Mouse (Mus musculus) liver, embryonic 14.5 days (tissue): Measurements from ENCODE around the gene Spem1. TPM values are rescaled to one million over a fixed set of nuclear protein-coding genes. Genes with fewer than 3 reads are reported as not detected.

Experiments used
- ATAC-seq: fragments of 200-750 bp; cut with Nextera tagmentation; 2 replicates; pipeline ENCODE4 v1.8.0; 2017; ENCODE audit warnings: moderate number of reproducible peaks, mild to moderate bottlenecking, moderate library complexity; ENCODE audit not compliant: insufficient read depth
- DNase-seq, 3 experiments: peaks; one replicate each; pipeline ENCODE4 v3.0.0-alpha.2; 2012 to 2013; ENCODE audit warnings: low read depth in 3 of 3, low spot score in 3 of 3
- H3K27ac ChIP-seq: fragments of 300-500 bp; sonication (generic); 2 replicates; pipeline ENCODE4 v1.5.1; 2014; ENCODE audit warnings: moderate library complexity, mild to moderate bottlenecking, control low read depth, inconsistent platforms
- H3K27me3 ChIP-seq: fragments of 300-500 bp; sonication (generic); 2 replicates; pipeline ENCODE4 v1.6.1; 2014; ENCODE audit warnings: mild to moderate bottlenecking, low read length, moderate library complexity; ENCODE audit not compliant: control insufficient read depth, insufficient read depth
- H3K36me3 ChIP-seq: fragments of 300-500 bp; sonication (generic); replicated peaks from 2 replicates; pipeline ENCODE4 v1.6.1; 2014; ENCODE audit warnings: low read depth; ENCODE audit not compliant: control insufficient read depth, insufficient read depth
- H3K4me1 ChIP-seq, 2 experiments: fragments of 200-500 bp in 1 of 2; fragments of 300-500 bp in 1 of 2; sonication (generic) in 1 of 2; replicated peaks; 2 replicates each; pipeline ENCODE4 v1.6.1; 2012 to 2014; ENCODE audit warnings: antibody characterized with exemption in 1 of 2, inconsistent platforms in 1 of 2, low read length in 1 of 2; ENCODE audit not compliant: control insufficient read depth in 2 of 2, insufficient read depth in 2 of 2
- H3K4me2 ChIP-seq: fragments of 300-500 bp; sonication (generic); 2 replicates; pipeline ENCODE4 v1.6.1; 2014; ENCODE audit warnings: low read depth, mild to moderate bottlenecking, control low read depth, moderate library complexity
- H3K4me3 ChIP-seq, 2 experiments: fragments of 200-500 bp in 1 of 2; fragments of 300-500 bp in 1 of 2; sonication (generic) in 1 of 2; 2 replicates each; pipeline ENCODE4 v1.5.1; 2012 to 2014; ENCODE audit warnings: low read depth in 2 of 2, low read length in 2 of 2, mild to moderate bottlenecking in 2 of 2, control low read depth in 1 of 2, inconsistent platforms in 1 of 2, moderate library complexity in 1 of 2; ENCODE audit not compliant: insufficient read depth in 1 of 2
- H3K9ac ChIP-seq: fragments of 300-500 bp; sonication (generic); replicated peaks from 2 replicates; pipeline ENCODE4 v1.6.1; 2014; ENCODE audit warnings: mild to moderate bottlenecking, control low read depth, moderate library complexity
- H3K9me3 ChIP-seq: fragments of 300-500 bp; sonication (generic); 2 replicates; pipeline ENCODE4 v1.6.1; 2016; ENCODE audit warnings: low read length, mixed read lengths; ENCODE audit not compliant: control insufficient read depth
- CTCF ChIP-seq: IDR thresholded peaks from 2 replicates; pipeline ENCODE4 v1.5.1; 2016; ENCODE audit warnings: antibody characterized with exemption, low read depth, control low read depth
- EP300 ChIP-seq: IDR thresholded peaks from 2 replicates; pipeline ENCODE4 v1.6.1; 2016; ENCODE audit warnings: antibody characterized with exemption, low read depth
- WGBS: fragments of 180-500 bp; shearing (Covaris S2); extraction: QIAGEN DNeasy Blood & Tissue Kit; methylation state at CpG from one replicate; pipeline ENCODE4 v1.1.7; 2014; ENCODE audit not compliant: insufficient replicate concordance; 5-methylcytosine and 5-hydroxymethylcytosine counted together
- polyA plus RNA-seq, 2 experiments: library from polyadenylated mRNA; depleted of rRNA in 1 of 2; stranded (reverse) in 1 of 2; unstranded in 1 of 2; fragments of >200 nt; fragmentation: Nextera tagmentation in 1 of 2; extraction: Ambion mirVana in 1 of 2; gene quantifications; 2 replicates each; pipeline versions ENCODE4 v1.2.1 to v1.2.3; 2012 to 2014

Spem1 gene
- polyA plus RNA-seq, 2 experiments, result not detected

DNA sequence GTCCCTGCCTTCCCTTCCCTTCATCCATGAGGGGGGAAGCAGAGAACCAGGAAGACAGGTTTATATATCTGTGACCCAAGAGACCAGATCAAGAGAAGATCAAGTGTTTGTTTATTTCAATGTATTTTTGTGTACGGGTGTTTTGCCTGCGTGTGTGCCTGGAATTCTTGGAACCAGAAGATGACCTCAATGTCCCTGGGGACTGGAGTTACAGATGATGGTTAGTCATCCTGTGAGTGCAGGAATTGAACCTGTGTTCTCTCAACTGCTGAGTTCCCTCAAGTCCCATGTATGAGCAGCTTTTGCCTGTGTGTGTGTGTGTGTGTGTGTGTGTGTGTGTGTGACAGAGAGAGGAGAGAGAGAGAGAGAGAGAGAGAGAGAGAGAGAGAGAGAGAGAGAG, 14.3 kb downstream of the Spem1 start:
- TF ChIP-seq CTCF (no peak), EP300 (no peak)
- no peak overlapping the region for H3K27ac ChIP-seq
- ATAC-seq (no peak), DNase-seq (no peak)
- H3K27me3 ChIP-seq, result peaks cover 41% of the 10 kb centered on the region
- no peaks in the 10 kb centered on the region; a peak in 2 of 4 replicates for H3K4me1 ChIP-seq
- H3K9ac ChIP-seq, result no peak overlapping the region
- H3K36me3 ChIP-seq, result no peaks in the 10 kb centered on the region
- H3K4me2 ChIP-seq, result no peak overlapping the region
- H3K4me3 ChIP-seq, result no peak overlapping the region
- H3K9me3 ChIP-seq, result no peaks in the 10 kb centered on the region; the same call in 1 of the 2 replicates
- WGBS, result 59% methylated on average over 2 of the region's 2 CpGs

DNA sequence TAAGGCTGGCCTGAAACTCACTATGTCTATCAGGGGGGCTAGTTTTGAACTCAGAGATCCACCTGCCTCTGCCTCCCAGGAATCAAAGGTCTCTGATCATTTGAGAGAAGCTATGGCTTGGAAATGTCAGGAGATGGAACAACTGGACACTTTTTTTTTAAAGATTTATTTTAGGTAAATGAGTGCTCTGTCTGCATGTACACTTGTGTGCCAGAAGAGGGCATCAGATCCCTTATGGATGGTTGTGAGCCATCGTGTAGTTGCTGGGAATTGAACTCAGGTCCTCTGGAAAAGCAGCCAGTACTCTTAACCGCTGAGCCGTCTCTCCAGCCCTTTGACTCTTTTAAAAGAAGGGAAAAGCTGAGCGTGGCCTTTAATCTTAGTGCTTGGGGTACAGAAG, 15.6 kb downstream of the Spem1 start:
- TF ChIP-seq EP300, result no peak
- peak; percentile 60 for TF ChIP-seq CTCF
- Histone ChIP-seq H3K9ac (no peak overlapping the region), H3K4me3 (no peak overlapping the region), H3K4me1 (no peaks in the 10 kb centered on the region; a peak in 2 of 4 replicates), H3K36me3 (no peaks in the 10 kb centered on the region), H3K4me2 (no peak overlapping the region), H3K27ac (no peak overlapping the region), H3K9me3 (no peaks in the 10 kb centered on the region; the same call in 1 of the 2 replicates), H3K27me3 (peaks cover 53% of the 10 kb centered on the region)
- WGBS, result 70% methylated on average over 4 of the region's 4 CpGs
- DNase-seq, result no peak
- no peak for ATAC-seq

DNA sequence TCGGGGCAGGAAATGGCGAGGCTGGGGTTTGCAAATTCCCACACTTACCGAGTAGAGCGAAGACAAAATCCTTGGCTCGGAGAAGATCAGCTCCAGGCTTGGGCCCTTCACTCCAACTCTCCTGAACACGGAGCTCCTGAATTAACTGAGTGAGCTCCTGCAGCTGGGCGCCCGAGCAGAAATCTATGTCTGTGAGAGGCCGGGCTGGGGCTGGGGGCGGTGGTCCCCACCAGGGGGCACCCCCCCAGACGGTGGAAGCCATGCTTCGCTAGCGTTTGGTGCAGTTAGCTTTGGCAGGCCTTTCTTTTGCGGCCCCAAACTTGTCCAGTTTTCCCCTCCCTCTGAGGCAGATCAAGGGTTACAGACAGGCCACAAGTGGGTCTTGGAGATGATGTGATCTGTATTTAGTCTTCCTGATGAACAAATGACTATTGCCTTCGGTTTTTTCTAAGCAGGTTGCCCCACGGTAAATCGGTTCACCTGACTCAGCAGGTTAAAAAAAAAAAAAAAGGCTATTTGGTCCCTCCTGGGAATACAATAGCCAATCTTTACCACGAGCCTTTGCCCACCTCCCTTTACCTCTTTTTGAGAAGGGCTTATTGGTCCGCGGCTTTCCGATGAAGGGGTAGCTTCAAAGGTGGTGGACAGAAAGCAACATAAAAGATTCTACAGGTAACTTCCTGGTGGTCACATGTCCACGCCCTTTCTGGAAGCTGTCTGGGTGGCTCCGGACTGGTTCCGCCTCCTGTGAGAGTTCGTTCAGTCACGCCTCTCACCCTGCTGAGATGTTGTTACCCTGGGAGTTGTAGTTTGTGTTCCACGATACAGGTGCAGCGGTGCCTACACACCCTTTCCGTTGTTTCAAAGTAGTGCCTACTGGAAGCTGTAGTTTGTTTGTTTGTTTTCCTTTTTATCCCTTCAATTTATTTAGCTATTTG, 16.7 kb downstream of the Spem1 start, which contains the start of gene Tmem102:
TSS of gene Tmem102 (minus strand) at position 653 of the 938 bp plus-strand sequence.
- H3K27me3 ChIP-seq, result peaks cover 65% of the 10 kb centered on the region
- DNase-seq, result no peak
- 21% methylated on average over 29 of the region's 29 CpGs for WGBS
- ATAC-seq, result no peak
- TF ChIP-seq CTCF (no peak), EP300 (no peak)
- H3K27ac ChIP-seq, result no peak within 1 kb of the TSS
- H3K9ac ChIP-seq, result no peak within 1 kb of the TSS
- H3K4me3 ChIP-seq, result 0 out of 4 replicates have a peak within 1 kb of the TSS, but pooled peaks of 1 of the 2 experiments have one; percentile 14
- H3K36me3 ChIP-seq, result no peaks in the 10 kb centered on the region
- no peaks in the 10 kb centered on the region; a peak in 2 of 4 replicates for H3K4me1 ChIP-seq
- no peaks in the 10 kb centered on the region for H3K9me3 ChIP-seq
- peak within 1 kb of the TSS; percentile 65 for H3K4me2 ChIP-seq

DNA sequence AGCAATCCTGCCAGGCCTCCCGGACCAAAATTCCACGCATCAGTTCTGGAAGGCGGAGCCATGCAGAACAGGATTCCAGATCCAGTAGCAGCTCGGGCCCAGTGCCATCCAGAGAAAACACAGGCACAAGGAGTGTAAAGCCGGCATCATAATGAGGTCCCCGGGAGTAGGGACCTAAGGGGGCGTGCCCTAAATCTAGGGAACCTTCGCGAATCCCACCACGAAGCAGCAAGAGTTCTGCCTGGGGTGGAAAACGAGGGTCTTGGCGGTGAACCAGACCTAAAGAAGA, 17.4 kb downstream of the Spem1 start:
- no peaks in the 10 kb centered on the region; a peak in 2 of 4 replicates for H3K4me1 ChIP-seq
- H3K9me3 ChIP-seq, result no peaks in the 10 kb centered on the region
- H3K4me3 ChIP-seq, result no peak overlapping the region
- ATAC-seq (no peak), DNase-seq (no peak)
- H3K36me3 ChIP-seq, result no peaks in the 10 kb centered on the region
- peak overlapping the region; percentile 65 for H3K4me2 ChIP-seq
- H3K9ac ChIP-seq, result no peak overlapping the region
- TF ChIP-seq CTCF, result no peak
- TF ChIP-seq EP300, result no peak
- H3K27ac ChIP-seq, result no peak overlapping the region
- peaks cover 71% of the 10 kb centered on the region for H3K27me3 ChIP-seq
- 20% methylated on average over 12 of the region's 12 CpGs for WGBS

DNA sequence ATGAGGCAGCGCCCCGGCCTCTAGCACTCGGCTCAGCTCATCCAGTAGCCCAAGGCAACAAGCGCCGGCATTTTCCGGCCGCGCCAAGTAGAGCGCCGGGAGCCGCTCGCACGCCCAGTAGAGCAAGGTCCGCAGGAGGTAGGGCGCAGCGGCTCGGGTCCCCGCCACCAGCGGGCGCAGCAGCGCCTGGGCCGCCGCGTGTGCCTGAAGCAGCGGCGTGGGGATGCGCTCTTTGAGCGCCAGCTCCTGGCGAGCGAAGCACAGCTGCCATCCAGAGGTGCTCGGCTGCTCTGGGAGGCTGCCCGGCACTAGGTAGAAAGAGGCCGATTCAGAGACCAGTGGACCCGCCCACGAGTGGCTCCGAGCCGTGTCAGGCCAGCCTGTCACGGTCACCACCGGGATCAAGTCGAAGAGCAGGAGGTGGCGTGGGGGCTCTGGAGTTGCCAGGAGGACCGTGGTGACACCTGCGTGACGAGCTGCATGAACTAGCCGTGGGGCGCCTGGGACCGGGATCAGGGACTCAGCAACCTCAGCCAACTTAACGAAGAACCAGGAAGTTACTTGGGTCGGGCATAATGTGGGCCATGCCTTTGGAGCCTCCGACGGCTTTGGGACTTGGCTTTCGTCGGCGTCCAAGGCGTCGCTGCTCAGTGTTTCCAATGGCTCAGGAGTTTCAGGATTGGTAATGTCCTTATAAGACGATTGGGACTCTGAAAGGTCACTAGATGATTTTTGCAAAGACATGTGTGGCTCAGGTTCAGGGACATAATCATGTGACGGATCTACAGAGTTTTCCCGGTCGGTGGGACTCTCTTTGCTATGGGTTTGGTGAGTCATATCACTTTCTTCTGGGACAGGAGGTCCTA, 18.0 kb downstream of the Spem1 start:
- Histone ChIP-seq H3K4me3 (peak overlapping the region; percentile 6 to 50; a peak in 3 of 4 replicates), H3K4me1 (peaks cover 0 to 2% of the 10 kb centered on the region in 2 experiments; a peak in 2 of 4 replicates)

More for the DNA sequence above, 18.0 kb downstream of the Spem1 start:
- peak overlapping the region; percentile 65 for H3K4me2 ChIP-seq
- DNase-seq, result peak; percentile 22 to 32 (median 26)
- H3K36me3 ChIP-seq, result no peaks in the 10 kb centered on the region
- peaks cover 77% of the 10 kb centered on the region for H3K27me3 ChIP-seq
- no peak overlapping the region for H3K27ac ChIP-seq
- no peaks in the 10 kb centered on the region for H3K9me3 ChIP-seq
- H3K9ac ChIP-seq, result no peak overlapping the region
- no peak for TF ChIP-seq EP300
- TF ChIP-seq CTCF, result peak; percentile 59
- 1% methylated on average over 60 of the region's 60 CpGs for WGBS
- ATAC-seq, result peak; percentile 75
